Mouse (Mus musculus): ENCODE measurements around the gene Tmem132b.
A peak's percentile ranks its signal among the peaks of the same experiment; 100 is the strongest.

The Tmem132b gene

DNA sequence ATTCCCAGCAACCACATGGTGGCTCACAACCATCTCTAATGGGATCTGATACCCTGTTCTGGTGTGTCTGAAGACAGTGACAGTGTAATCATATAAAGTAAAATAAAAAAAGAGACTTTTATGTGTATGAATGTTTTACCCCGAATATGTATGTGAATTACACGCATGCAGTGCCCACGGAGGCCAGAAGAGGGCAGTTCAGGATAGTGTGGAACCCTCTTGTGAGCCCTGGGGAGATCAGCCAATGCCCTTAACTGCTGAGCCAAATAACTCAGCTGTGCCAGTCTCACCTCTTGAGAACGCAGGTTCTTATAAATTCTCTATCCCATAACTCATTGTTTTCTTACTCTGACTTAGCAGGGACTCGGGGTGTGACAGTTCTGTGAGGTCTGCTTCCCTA lies 12.9 kb upstream of the Tmem132b start:
- DNase-seq: peak; percentile 32

DNA sequence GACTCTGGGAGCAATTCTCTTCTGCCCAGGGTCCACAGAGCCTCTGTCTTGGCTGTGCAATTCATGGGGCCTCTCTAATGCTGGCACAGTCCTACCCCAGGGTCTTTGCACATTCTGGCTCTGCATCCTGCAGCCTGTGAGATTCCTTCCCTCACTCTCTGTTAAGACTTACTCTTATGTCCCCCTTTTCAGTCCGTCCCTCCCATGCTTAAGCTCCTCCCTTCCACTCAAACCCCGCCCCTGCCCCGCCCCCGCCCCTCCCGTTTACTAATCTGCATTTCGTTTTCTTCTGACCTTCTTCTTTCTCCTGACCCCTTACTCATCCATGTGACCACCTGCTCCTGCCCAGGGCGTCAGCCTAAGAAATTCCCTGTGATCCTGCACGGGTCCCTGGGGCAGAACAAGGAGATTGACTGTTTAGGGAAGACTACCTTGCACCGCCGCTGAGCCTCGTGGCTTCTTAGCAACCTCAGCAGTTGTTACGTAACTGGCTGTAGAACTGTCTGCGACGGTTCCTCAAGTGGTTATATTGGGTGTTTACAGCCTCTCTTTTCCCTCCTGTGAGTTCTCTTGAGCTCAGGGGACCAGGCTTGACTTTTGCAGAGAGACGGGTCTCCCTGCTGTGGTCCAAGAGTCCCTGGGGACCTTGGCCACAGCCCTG lies 10.5 kb upstream of the Tmem132b start:
- DNase-seq: no peak

- DNase-seq: no peak
Measured at GRCm38 (mm10) chr5:125523361-125523760, 8.2 kb upstream of the Tmem132b start.

GRCm38 (mm10) chr5:125525516-125525915 lies 6.1 kb upstream of the Tmem132b start:
- DNase-seq: no peak

- peak; percentile 35 for DNase-seq
Measured at GRCm38 (mm10) chr5:125526464-125526863, 5.1 kb upstream of the Tmem132b start.

DNA sequence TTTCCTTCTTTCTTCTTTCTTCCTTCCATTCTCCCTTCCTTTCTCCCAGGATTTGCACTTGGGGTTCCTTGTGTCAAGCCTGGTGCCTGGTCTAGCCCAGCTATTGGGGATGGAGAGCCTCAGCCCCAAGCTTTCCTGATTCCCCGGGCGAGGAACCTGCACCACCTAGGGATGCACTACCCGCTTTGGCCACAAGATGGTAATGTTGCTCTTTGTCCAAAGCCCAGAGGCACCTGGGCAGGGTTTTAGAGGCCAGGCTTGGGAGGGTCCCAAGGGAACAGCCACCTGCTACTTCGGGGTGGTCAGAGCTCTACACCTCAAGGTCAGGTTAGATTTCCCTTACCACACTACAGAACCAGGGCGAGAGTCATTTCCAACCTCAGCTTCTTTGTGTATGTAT lies 2.5 kb upstream of the Tmem132b start:
- DNase-seq: peak; percentile 83

- peak; percentile 59 for DNase-seq
Measured at GRCm38 (mm10) chr5:125532191-125532544, 594 bp downstream of the Tmem132b start.

DNA sequence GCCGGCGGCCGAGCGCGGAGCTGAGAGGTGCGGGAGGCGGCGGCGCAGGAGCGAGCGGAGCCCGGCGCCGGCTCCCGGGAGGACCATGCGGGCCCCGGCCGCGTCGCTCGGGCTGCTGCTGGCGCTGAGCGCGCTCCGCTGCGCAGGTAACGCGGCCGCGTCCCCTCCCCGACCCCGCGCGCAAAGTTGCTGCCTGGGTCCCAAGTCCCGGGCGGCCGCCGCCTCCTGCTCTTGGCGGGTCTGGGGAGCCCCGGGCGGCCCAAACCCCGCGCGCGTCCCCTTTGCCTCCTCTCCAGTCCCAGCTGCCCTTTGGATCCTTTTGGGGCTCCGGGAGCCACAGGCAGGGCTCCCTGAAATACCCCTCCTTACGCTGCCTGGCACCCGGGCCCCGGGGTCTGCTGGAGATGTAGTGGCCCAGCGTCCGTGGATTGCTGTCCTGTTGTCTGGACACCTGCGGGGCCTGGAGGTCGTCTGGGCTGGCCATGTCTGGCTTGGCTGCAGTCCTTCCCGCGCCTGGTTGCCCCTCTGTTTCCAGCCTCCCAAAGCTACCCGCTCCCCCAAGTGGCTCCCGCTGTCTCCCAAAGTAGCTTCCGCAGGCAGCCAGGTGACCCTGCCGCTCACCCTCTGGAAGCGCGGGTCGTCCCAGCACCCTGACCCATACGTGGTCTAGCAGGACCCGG lies 1.1 kb downstream of the Tmem132b start:
- no peak for DNase-seq

- DNase-seq: no peak
Measured at GRCm38 (mm10) chr5:125533225-125533900, 1.8 kb downstream of the Tmem132b start.

- DNase-seq: no peak
Measured at GRCm38 (mm10) chr5:125534168-125534610, 2.6 kb downstream of the Tmem132b start.

DNA sequence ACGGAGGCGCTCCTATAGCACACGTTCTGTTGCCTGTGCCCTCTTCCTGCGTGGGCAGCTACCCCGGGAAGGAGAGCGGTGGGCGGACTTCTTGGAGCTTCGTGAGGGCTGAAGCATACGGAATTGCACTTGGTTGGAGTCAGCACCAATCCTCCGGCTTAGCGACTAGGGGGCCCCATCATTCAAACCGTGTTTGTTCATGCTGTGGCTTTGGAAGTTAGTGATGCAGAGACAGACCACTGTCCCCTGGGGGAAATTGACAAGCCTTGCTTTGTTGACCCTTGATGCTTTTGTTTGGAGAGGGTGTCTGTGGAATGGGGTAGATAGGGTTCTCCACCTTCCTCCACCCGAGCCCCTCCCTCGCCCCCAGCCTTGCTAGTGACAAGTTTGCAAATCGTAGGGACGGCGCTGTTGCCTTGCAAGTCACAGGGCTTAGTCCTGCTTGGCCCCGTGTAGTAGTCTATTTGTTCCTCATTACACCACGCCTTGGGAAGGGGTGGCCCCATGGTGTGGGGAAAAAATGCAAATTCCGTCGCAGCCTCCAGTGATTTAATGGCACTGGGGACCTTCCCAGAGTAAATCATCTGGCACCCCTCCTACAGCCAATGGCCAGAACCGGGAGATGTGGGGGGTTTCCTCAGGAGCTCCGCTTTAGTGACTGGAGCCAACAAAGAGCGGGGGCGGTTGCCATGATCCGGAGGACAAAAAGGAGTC lies 3.2 kb downstream of the Tmem132b start:
- no peak for DNase-seq

DNA sequence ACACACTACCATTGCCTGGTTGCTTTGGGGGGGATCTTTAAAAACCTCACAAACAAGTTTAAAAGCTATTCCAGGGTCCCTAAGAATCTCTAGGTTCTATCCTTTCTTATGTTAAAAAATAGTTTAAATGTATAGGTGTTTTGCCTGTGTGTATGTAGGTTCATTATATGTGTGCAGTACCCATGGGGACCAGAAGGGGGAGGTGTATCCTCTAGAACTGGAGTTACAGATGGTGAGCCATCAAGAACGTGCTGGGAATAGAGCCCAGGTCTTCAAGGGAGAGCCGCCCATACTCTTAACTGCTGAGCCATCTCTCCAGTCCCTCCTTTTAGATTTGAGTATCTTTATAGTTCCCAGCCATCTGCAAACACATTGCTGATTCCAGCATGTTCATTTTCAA lies 13.5 kb downstream of the Tmem132b start:
- no peak for DNase-seq

GRCm38 (mm10) chr5:125546293-125546692 lies 14.7 kb downstream of the Tmem132b start:
- DNase-seq: no peak

- DNase-seq: no peak
Measured at GRCm38 (mm10) chr5:125549750-125550489, 18.3 kb downstream of the Tmem132b start.

DNA sequence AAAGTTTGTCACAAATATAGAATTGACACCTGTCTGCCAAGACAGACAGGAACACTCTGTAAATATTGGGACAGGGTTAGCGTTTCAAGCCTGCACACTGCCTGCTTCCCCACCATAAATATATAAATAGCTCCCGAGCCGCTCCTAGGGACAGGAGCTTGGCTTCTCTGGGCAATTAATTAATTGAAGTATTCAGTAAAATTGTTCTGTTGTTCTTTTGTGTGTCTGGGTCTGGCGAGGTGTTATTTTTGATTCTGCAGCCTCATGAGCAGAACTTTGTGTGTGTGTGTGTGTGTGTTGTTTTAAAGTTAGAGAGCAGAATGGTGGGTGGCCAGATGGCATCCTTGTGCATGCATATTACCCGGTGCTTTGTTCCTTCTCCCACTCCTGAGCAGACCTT lies 24.2 kb downstream of the Tmem132b start:
- no peak for DNase-seq

- no peak for DNase-seq
Measured at GRCm38 (mm10) chr5:125563492-125563891, 31.9 kb downstream of the Tmem132b start.

DNA sequence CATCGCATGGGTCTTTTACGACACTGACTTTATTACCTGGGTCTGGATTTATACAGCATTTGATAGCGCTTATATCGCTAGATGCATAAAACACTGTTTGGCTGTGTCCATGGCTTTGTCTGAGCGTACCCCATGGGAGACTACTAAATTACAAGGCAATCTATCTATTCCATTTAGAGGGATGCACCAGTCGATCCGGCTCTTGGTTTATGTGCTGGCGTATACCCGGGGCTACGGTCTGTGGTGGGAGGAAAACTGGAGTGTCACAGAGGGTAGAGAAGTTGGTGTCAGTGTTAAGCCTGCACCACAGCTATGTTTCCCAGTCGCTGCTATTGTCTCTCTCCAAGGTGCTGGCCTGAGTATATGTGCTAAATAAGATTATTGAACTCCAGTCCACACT lies 34.2 kb downstream of the Tmem132b start:
- DNase-seq: peak; percentile 11

GRCm38 (mm10) chr5:125568457-125568856 lies 36.9 kb downstream of the Tmem132b start:
- no peak for DNase-seq

- DNase-seq: no peak
Measured at GRCm38 (mm10) chr5:125572011-125572410, 40.4 kb downstream of the Tmem132b start.

DNA sequence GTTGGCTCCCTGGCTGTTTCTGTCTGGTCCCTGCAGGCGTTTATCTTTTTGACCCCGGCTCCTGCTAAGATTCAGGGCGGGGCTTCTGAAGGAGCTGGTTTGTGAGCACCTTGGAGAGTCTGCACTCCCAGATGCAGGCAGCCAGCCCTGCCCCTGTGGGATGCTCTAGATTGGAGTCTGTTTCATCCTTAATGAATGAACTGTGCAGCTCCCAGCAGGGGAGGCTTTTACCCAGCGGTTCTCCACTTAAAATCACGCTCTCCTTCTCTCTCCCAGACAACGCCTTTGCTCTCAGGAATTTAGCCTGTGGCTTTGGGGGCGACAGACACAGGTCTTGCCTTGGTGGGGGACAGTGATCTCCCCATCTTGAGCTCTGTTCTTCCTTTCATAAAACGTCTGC lies 43.3 kb downstream of the Tmem132b start:
- DNase-seq: no peak

GRCm38 (mm10) chr5:125575866-125576265 lies 44.3 kb downstream of the Tmem132b start:
- no peak for DNase-seq

DNA sequence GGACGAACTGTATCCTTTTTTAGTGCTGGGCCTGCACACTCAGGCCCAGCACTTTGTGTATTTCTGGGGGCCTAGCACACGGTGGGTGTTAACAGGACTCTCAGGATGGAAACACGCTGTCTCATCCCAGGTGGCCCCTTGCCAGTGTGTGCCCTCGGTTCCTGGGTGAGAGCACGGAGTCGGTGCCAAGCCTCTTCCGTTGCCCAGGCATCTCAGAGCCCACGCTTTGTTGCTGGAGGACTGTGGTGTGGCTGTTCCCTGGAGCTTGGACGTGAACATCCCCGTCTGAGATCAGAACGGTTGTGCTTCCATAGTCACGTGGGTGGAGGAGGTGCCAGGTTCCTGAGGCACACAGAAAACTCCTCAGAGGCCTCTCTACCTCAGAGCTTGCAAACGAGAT lies 47.1 kb downstream of the Tmem132b start:
- DNase-seq: no peak

DNA sequence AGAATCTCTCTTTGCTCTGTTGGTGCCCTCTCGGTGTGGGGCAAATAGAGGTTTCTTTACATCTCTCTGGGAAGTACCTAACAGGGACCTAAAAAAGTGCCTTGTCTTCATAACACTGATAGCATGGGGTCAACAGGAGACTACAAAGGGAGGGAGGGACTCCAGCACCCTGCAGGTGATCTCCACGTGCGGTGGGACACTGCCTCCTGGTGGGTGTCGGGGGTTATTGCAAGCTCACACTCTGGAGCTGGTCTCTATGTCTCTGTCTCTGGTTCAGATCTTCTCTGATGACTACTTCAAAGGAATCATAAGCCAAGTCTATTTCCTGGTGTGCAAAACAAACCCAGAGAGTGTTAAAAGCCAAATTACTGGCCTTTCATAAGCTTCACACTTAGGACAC lies 47.6 kb downstream of the Tmem132b start:
- no peak for DNase-seq
